Mouse (Mus musculus): ENCODE measurements around the gene Grik5. TPM values are rescaled to one million over a fixed set of nuclear protein-coding genes. Genes with fewer than 3 reads are reported as not detected.
A peak's percentile ranks its signal among the peaks of the same experiment; 100 is the strongest.
"Not testable (repeated sequence)": the region's sequence is repeated elsewhere in the genome, so short reads cannot be mapped to it uniquely, and the experiment has no call there.

The Grik5 gene
- total and polyA plus RNA-seq, 2 experiments from 2014 or later = 18.6 to 153 TPM

- H3K4me2 ChIP-seq (ENCODE audit: low read depth, low read length, poor library complexity, severe bottlenecking) = no peak overlapping the region
- TF ChIP-seq CTCF (IDR thresholded peaks at IDR 0.05) = no peak
- 96% methylated on average over 3 of the region's 3 CpGs for WGBS
- H3K9me3 ChIP-seq (ENCODE audit: low read length) = no peaks in the 10 kb centered on the region
- no peaks in the 10 kb centered on the region for H3K4me1 ChIP-seq (ENCODE audit: insufficient read depth, low read length)
- H3K4me3 ChIP-seq (ENCODE audit: low read depth, low read length) = no peak overlapping the region
- ATAC-seq (ENCODE audit: low FRiP score) (no peak), DNase-seq (ENCODE audit: low spot score) (no peak)
- no peak overlapping the region for H3K27ac ChIP-seq (ENCODE audit: low read depth, low read length)
- no peak overlapping the region for H3K9ac ChIP-seq (replicated peaks; ENCODE audit: low read length, poor library complexity, severe bottlenecking)
- peaks cover 52% of the 10 kb centered on the region for H3K36me3 ChIP-seq (ENCODE audit: insufficient read depth, low read length)
- no peaks in the 10 kb centered on the region for H3K27me3 ChIP-seq (ENCODE audit: insufficient read depth, low read length)
Observed at GRCm38 (mm10) chr7:25052587-25052986, 19.6 kb downstream of the Grik5 start.

GRCm38 (mm10) chr7:25049295-25049930, 22.7 kb downstream of the Grik5 start:
- Histone ChIP-seq H3K27me3 (ENCODE audit: insufficient read depth, low read length) (no peaks in the 10 kb centered on the region), H3K9me3 (ENCODE audit: low read length) (no peaks in the 10 kb centered on the region), H3K27ac (ENCODE audit: low read depth, low read length) (0 out of 2 replicates have a peak overlapping the region, but pooled peaks have one; percentile 12), H3K4me2 (ENCODE audit: low read depth, low read length, poor library complexity, severe bottlenecking) (no peak overlapping the region), H3K4me3 (ENCODE audit: low read depth, low read length) (no peak overlapping the region), H3K9ac (replicated peaks; ENCODE audit: low read length, poor library complexity, severe bottlenecking) (no peak overlapping the region), H3K4me1 (ENCODE audit: insufficient read depth, low read length) (no peaks in the 10 kb centered on the region), H3K36me3 (ENCODE audit: insufficient read depth, low read length) (peaks cover 53% of the 10 kb centered on the region)
- TF ChIP-seq CTCF (IDR thresholded peaks at IDR 0.05) = no peak
- no peak for DNase-seq (ENCODE audit: low spot score)
- 81% methylated on average over 16 of the region's 16 CpGs for WGBS
- no peak for ATAC-seq (ENCODE audit: low FRiP score)

DNA sequence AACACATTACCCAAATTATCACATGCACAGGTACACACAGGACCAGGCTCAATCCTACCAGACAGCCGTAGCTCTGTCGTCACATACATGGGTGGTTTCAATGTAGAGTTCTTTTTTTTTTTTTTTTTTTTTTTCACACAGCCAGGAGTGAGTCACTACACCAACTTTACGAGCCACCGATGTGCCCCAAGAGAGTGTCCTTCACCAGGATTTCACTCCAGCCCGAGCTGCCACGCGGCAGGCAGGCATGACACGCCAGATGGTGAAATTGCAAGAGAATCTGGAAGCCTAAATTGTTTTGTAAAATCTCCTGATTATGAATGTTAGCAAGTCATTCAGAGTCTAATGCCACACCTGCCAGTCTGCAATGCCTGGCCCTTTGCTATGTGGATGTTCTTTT, 24.8 kb downstream of the Grik5 start:
- peaks cover 62% of the 10 kb centered on the region for H3K36me3 ChIP-seq (ENCODE audit: insufficient read depth, low read length)
- 85% methylated on average over 8 of the region's 8 CpGs for WGBS
- no peaks in the 10 kb centered on the region for H3K4me1 ChIP-seq (ENCODE audit: insufficient read depth, low read length)
- DNase-seq (ENCODE audit: low spot score) = no peak
- no peaks in the 10 kb centered on the region for H3K9me3 ChIP-seq (ENCODE audit: low read length)
- H3K27me3 ChIP-seq (ENCODE audit: insufficient read depth, low read length) = no peaks in the 10 kb centered on the region
- H3K27ac ChIP-seq (ENCODE audit: low read depth, low read length) = no peak overlapping the region
- no peak overlapping the region for H3K9ac ChIP-seq (replicated peaks; ENCODE audit: low read length, poor library complexity, severe bottlenecking)
- no peak overlapping the region for H3K4me2 ChIP-seq (ENCODE audit: low read depth, low read length, poor library complexity, severe bottlenecking)
- H3K4me3 ChIP-seq (ENCODE audit: low read depth, low read length) = no peak overlapping the region
- TF ChIP-seq CTCF (IDR thresholded peaks at IDR 0.05) = no peak
- ATAC-seq (ENCODE audit: low FRiP score) = no peak

- over 99% methylated on average over 7 of the region's 7 CpGs for WGBS
- H3K9me3 ChIP-seq (ENCODE audit: low read length); H3K4me3 ChIP-seq (ENCODE audit: low read depth, low read length); H3K27me3 ChIP-seq (ENCODE audit: insufficient read depth, low read length); ATAC-seq (ENCODE audit: low FRiP score); H3K4me2 ChIP-seq (ENCODE audit: low read depth, low read length, poor library complexity, severe bottlenecking); H3K4me1 ChIP-seq (ENCODE audit: insufficient read depth, low read length); H3K27ac ChIP-seq (ENCODE audit: low read depth, low read length); H3K9ac ChIP-seq (replicated peaks; ENCODE audit: low read length, poor library complexity, severe bottlenecking); DNase-seq (ENCODE audit: low spot score): not testable (repeated sequence)
- H3K36me3 ChIP-seq (ENCODE audit: insufficient read depth, low read length) = peaks cover 76% of the 10 kb centered on the region
Observed at GRCm38 (mm10) chr7:25044599-25044998, 27.5 kb downstream of the Grik5 start.

- H3K9me3 ChIP-seq (ENCODE audit: low read length) = no peaks in the 10 kb centered on the region
- H3K36me3 ChIP-seq (ENCODE audit: insufficient read depth, low read length) = peaks cover 72% of the 10 kb centered on the region
- WGBS = 93% methylated on average over 12 of the region's 12 CpGs
- DNase-seq (ENCODE audit: low spot score) (no peak), ATAC-seq (ENCODE audit: low FRiP score) (no peak)
- no peak overlapping the region for H3K4me3 ChIP-seq (ENCODE audit: low read depth, low read length)
- no peak overlapping the region for H3K9ac ChIP-seq (replicated peaks; ENCODE audit: low read length, poor library complexity, severe bottlenecking)
- no peaks in the 10 kb centered on the region for H3K4me1 ChIP-seq (ENCODE audit: insufficient read depth, low read length)
- no peak overlapping the region for H3K27ac ChIP-seq (ENCODE audit: low read depth, low read length)
- H3K4me2 ChIP-seq (ENCODE audit: low read depth, low read length, poor library complexity, severe bottlenecking) = no peak overlapping the region
- TF ChIP-seq CTCF (IDR thresholded peaks at IDR 0.05) = no peak
- H3K27me3 ChIP-seq (ENCODE audit: insufficient read depth, low read length) = no peaks in the 10 kb centered on the region
Observed at GRCm38 (mm10) chr7:25041921-25042320, 30.2 kb downstream of the Grik5 start.

GRCm38 (mm10) chr7:25035916-25036315, 36.2 kb downstream of the Grik5 start:
- WGBS = 53% methylated on average over 7 of the region's 7 CpGs
- H3K9ac ChIP-seq (replicated peaks; ENCODE audit: low read length, poor library complexity, severe bottlenecking) = no peak overlapping the region
- peak; percentile 78 for DNase-seq (ENCODE audit: low spot score)
- TF ChIP-seq CTCF (IDR thresholded peaks at IDR 0.05) = peak; percentile 96
- no peaks in the 10 kb centered on the region for H3K27me3 ChIP-seq (ENCODE audit: insufficient read depth, low read length)
- no peak for ATAC-seq (ENCODE audit: low FRiP score)
- H3K36me3 ChIP-seq (ENCODE audit: insufficient read depth, low read length) = peaks cover 41% of the 10 kb centered on the region
- no peaks in the 10 kb centered on the region for H3K4me1 ChIP-seq (ENCODE audit: insufficient read depth, low read length)
- H3K9me3 ChIP-seq (ENCODE audit: low read length) = no peaks in the 10 kb centered on the region
- no peak overlapping the region for H3K4me2 ChIP-seq (ENCODE audit: low read depth, low read length, poor library complexity, severe bottlenecking)
- H3K4me3 ChIP-seq (ENCODE audit: low read depth, low read length) = no peak overlapping the region
- H3K27ac ChIP-seq (ENCODE audit: low read depth, low read length) = 0 out of 2 replicates have a peak overlapping the region, but pooled peaks have one; percentile 27
